Mouse (Mus musculus): Measurements from ENCODE around the gene Arl4d.
"Not testable (repeated sequence)": the region's sequence is repeated elsewhere in the genome, so short reads cannot be mapped to it uniquely, and the experiment has no call there.

Arl4d gene

GRCm38 (mm10) chr11:101664825-101665635, at the start of gene Arl4d:
Gene Arl4d, plus strand, starts transcription at chr11:101665541.
- DNase-seq = peak; percentile 96

- no peak for DNase-seq
Observed at GRCm38 (mm10) chr11:101616104-101616503, 49.2 kb upstream of the Arl4d start.

GRCm38 (mm10) chr11:101616948-101617767, 48.2 kb upstream of the Arl4d start:
- DNase-seq = peak; percentile 42

GRCm38 (mm10) chr11:101617849-101618248, 47.5 kb upstream of the Arl4d start:
- peak; percentile 90 for DNase-seq

GRCm38 (mm10) chr11:101618596-101618995, 46.7 kb upstream of the Arl4d start:
- DNase-seq = no peak

GRCm38 (mm10) chr11:101620022-101620655, 45.2 kb upstream of the Arl4d start:
- not testable (repeated sequence) for DNase-seq

DNA sequence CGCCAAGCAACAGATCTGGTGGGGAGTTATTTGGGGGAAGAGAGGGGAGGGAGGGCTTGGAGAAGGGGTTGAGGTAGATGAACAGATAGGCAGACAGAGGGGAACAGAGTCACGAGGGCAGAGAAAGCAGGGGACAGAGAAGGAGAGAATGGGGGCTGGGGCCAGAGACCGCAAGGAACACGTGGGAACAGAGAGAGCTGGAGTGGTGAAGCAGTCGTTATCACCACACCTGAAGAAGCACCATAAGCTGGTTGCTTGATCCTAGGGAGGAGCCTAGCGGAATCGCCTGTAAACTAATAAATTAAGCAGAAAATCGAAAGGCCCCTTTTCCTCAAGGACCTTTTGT, 38.7 kb upstream of the Arl4d start:
- DNase-seq = no peak

- DNase-seq = peak; percentile 94
Observed at GRCm38 (mm10) chr11:101626995-101627856, 38.1 kb upstream of the Arl4d start, which contains the start of gene Rdm1. Gene Rdm1, plus strand, starts transcription at chr11:101627195.

DNA sequence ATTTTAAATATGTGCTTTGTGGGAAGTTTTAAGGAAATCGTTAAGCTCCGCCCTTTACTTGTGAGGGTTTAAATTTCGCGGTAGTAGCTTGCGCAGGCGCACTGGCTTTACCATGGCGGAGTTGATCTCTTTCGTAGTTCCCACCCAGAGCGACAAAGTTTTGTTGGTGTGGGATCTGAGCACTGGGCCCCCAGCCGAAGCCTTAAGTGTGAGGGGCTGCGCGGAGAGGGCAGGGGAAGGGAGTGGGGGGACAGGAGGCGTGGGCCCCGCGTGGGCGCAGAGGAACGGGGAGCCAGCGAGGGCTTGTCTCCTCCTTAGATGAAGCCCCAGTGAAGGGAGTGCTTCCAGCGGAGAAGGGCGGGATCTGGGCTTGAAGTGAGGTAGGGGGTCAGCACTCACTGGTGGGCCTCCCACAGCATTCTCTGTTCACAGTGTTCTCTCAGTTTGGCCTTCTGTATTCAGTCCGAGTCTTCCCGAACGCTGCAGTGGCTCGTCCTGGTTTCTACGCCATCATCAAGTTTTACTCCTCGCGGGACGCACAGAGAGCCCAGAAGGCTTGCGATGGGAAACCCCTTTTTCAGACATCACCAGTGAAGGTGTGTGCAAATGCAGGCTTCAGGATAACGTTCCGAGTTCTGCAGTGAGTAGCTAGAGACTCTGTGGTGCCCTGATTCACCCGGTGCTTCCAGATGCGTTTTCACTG, 37.3 kb upstream of the Arl4d start:
- peak; percentile 95 for DNase-seq

GRCm38 (mm10) chr11:101628733-101629417, 36.5 kb upstream of the Arl4d start:
- DNase-seq = not testable (repeated sequence)

DNA sequence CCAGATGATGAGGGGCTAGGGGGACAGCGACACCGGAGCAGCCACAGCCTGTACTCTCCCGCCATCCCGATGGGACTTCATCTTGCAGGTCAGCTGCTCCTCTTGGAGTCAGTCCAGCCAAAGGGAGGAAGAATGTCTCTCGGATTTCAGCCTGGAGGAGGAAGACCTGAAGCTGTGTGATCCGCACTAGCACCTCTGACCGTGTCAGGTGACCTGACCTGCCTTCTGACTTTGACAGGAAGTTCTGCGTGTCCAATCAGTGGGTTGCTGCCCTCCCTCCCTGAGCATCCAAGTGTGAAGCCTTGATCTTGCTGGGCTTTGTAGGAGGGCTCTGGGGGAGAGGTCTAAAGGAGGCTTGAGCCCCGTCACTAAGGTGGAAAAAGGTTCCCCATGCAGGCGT, 29.7 kb upstream of the Arl4d start:
- DNase-seq = no peak

- no peak for DNase-seq
Observed at GRCm38 (mm10) chr11:101639761-101640160, 25.6 kb upstream of the Arl4d start.

GRCm38 (mm10) chr11:101640857-101641709, 24.3 kb upstream of the Arl4d start:
- DNase-seq = peak; percentile 84

DNA sequence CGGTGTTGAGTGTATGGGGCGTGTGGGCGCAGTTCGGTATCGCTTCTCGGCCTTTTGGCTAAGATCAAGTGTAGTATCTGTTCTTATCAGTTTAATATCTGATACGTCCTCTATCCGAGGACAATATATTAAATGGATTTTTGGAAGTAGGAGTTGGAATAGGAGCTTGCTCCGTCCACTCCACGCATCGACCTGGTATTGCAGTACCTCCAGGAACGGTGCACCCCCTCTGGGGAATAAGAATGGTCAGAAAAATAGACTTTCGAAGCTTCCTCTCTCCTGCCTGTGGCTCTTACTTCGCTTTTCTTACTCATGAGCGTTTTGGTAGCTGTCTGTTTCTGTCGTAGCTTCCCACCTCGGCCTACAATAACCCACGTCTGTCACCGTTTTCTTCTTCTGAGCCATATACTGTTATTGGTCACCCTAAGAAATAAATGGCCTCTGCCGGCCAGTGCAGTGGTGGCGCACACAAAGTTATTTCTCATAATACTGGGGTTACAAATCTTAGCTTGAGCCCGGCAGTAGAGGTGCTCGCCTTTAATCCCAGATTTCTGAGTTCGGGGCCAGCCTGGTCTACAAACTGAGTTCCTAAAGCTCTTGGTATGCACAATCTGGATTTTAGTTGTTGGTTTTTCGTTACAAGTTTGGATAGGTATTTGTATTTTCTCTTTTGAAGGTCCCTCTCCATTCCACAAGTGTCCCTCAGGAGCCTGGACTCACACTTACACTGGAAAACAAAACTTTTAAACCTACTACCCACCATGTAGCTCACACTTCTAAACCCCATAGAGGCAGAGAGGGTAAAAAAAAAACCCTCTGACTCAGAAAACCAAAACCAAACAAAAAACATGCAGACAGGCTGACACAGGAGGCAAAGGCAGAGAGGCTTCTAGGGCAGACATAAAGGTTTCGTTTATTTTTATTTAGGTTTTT, 23.4 kb upstream of the Arl4d start:
- peak; percentile 76 for DNase-seq

- DNase-seq = no peak
Observed at GRCm38 (mm10) chr11:101642931-101643330, 22.4 kb upstream of the Arl4d start.

- DNase-seq = no peak
Observed at GRCm38 (mm10) chr11:101644591-101644990, 20.8 kb upstream of the Arl4d start.

GRCm38 (mm10) chr11:101645043-101645410, 20.3 kb upstream of the Arl4d start:
- DNase-seq = not testable (repeated sequence)

DNA sequence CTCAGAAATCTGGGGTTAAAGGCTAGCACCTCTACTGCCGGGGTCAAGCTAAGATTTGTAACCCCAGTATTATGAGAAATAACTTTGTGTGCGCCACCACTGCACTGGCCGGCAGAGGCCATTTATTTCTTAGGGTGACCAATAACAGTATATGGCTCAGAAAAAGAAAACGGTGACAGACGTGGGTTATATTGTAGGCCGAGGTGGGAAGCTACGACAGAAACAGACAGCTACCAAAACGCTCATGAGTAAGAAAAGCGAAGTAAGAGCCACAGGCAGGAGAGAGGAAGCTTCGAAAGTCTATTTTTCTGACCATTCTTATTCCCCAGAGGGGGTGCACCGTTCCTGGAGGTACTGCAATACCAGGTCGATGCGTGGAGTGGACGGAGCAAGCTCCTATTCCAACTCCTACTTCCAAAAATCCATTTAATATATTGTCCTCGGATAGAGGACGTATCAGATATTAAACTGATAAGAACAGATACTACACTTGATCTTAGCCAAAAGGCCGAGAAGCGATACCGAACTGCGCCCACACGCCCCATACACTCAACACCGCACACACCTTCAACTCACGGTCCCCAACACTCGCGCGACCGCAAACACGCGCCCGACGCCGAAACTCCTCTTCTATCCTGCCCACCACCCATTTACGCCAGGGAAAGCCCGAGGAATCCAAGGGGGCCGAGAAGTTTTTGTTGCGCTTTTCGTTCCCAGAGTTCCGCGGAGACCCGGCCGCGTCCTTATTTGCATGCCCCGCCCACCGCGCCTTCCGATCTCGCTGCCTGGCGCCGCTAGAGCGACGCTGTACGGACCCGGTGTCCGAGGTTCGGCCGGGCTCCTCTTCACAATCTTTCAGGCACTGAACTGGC, 19.7 kb upstream of the Arl4d start:
- peak; percentile 89 for DNase-seq

All from embryo, embryonic 11 days (tissue).